ENCODE assay signal across 9 mouse cellular contexts in the genomic region with DNA sequence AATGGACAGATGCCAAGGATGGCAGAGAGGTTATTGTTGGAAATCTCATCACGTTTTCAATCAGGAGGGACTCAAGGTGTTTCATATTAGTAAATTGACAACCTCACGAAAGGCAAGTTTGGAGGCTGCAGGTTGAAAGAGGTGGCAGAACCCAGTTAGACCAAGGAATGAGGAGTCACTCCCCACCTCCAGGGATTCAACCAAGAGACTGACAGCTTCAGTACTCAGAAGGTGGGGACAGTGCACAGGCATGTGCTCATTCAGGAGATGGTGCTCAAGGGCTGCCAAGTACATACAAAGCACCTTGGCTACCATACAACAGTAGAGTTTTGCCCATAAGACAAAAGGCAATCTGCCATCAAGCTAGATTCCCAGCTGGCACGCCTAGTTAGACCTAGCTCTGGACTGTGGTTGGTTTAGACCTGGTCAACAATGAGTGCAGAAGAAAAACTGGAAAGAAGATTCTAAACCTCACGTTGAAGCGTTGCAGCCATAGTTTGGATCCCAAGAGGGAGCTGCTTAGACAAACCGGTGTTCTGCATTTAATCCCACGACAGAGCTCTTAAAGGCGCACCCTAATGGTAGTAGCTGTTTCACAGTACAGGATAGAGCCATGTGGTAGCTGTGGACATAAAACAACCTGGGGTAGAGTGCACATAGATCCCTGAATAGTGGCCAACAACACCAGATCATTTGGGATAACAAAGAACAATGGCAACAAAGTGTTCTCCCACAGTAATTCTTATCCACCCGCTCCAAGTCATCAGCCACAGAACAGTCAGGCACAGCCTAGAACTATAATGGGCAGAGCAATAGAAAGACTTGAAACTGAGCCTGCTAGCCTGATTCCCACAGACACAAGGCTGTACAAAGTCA. TPM values are rescaled to one million over a fixed set of nuclear protein-coding genes. Genes with fewer than 3 reads are reported as not detected.
DNase-seq lines count a peak whose midpoint lies in the region; ATAC-seq and TF ChIP-seq lines count a peak whose summit lies in the region.
"Had no signal": no experiment of that assay in that cellular context is flagged by ENCODE, and none has a peak within 500 bp of the region (broad histone marks: within the 10 kb centered on the region; RNA-seq: fewer than 3 reads in every experiment).

No protein-coding gene starts in this region.

- no peak overlapping the region for H3K27ac ChIP-seq in kidney, postnatal 0 days
- peak overlapping the region; percentile 90 for H3K27ac ChIP-seq in embryonic facial prominence, embryonic 14.5 days (replicated peaks; ENCODE audit: low read depth, low read length)
- peak overlapping the region; percentile 89 for H3K27ac ChIP-seq in midbrain, embryonic 15.5 days

- no peak overlapping the region for H3K9ac ChIP-seq in kidney, postnatal 0 days (ENCODE audit: low read depth, low read length)
- H3K9ac ChIP-seq in embryonic facial prominence, embryonic 14.5 days (ENCODE audit: low read depth, low read length): no peak overlapping the region
- no peak overlapping the region for H3K9ac ChIP-seq in midbrain, embryonic 15.5 days

- 0 out of 2 replicates have a peak, but pooled peaks cover 4% of the 10 kb centered on the region for H3K4me1 ChIP-seq in kidney, postnatal 0 days (replicated peaks; ENCODE audit: insufficient read depth, low read length)
- H3K4me1 ChIP-seq in embryonic facial prominence, embryonic 14.5 days (ENCODE audit: control insufficient read depth, insufficient read depth, low read length): no peaks in the 10 kb centered on the region
- H3K4me1 ChIP-seq in midbrain, embryonic 15.5 days: peaks cover 25% of the 10 kb centered on the region

- 0 out of 2 replicates have a peak, but pooled peaks cover 1% of the 10 kb centered on the region for H3K36me3 ChIP-seq in kidney, postnatal 0 days (ENCODE audit: insufficient read depth, low read length)
- H3K36me3 ChIP-seq in embryonic facial prominence, embryonic 14.5 days (ENCODE audit: control insufficient read depth, insufficient read depth, low read length): 0 out of 2 replicates have a peak, but pooled peaks cover 17% of the 10 kb centered on the region
- no peaks in the 10 kb centered on the region for H3K36me3 ChIP-seq in midbrain, embryonic 15.5 days (replicated peaks)

- TF ChIP-seq CTCF in kidney, postnatal 0 days (IDR thresholded peaks at IDR 0.05; ENCODE audit: low read depth): no peak

- 81% methylated on average over 9 of the region's 9 CpGs for WGBS in kidney, postnatal 0 days
- 75% methylated on average over 9 of the region's 9 CpGs for WGBS in embryonic facial prominence, embryonic 14.5 days
- WGBS in midbrain, embryonic 15.5 days: 77% methylated on average over 9 of the region's 9 CpGs

- no peak overlapping the region for H3K4me3 ChIP-seq in kidney, postnatal 0 days (replicated peaks; ENCODE audit: low read depth, low read length)
- H3K4me3 ChIP-seq in embryonic facial prominence, embryonic 14.5 days (ENCODE audit: low read depth, low read length): 0 out of 2 replicates have a peak overlapping the region, but pooled peaks have one; percentile 39
- peak overlapping the region; percentile 48 for H3K4me3 ChIP-seq in midbrain, embryonic 15.5 days

- peak; percentile 57 for DNase-seq in cerebellum, adult 9-11 months
- no peak for DNase-seq in kidney, postnatal 0 days (ENCODE audit: low spot score)
- DNase-seq in kidney, postnatal 14 days: no peak
- no peak for DNase-seq in embryonic facial prominence, embryonic 14.5 days (ENCODE audit: low spot score)
- DNase-seq in testis, postnatal 14 days (ENCODE audit: low spot score): no peak
- no peak for DNase-seq in spleen, adult 12 weeks (ENCODE audit: low spot score)
- DNase-seq: kidney, adult 2 months had no signal

- peak overlapping the region; percentile 59; the same call in 1 of the 2 replicates for H3K4me2 ChIP-seq in kidney, postnatal 0 days (ENCODE audit: low read length)
- H3K4me2 ChIP-seq in embryonic facial prominence, embryonic 14.5 days (ENCODE audit: low read depth, low read length): peak overlapping the region; percentile 60
- peak overlapping the region; percentile 52 for H3K4me2 ChIP-seq in midbrain, embryonic 15.5 days

- no peaks in the 10 kb centered on the region for H3K27me3 ChIP-seq in kidney, postnatal 0 days (ENCODE audit: insufficient read depth, low read length)
- no peaks in the 10 kb centered on the region for H3K27me3 ChIP-seq in embryonic facial prominence, embryonic 14.5 days (replicated peaks; ENCODE audit: control insufficient read depth, insufficient read depth, low read length)
- H3K27me3 ChIP-seq in midbrain, embryonic 15.5 days (replicated peaks): no peaks in the 10 kb centered on the region

- no peak for ATAC-seq in cerebellum, adult (ENCODE audit: insufficient number of reproducible peaks, low FRiP score, low TSS enrichment)
- no peak for ATAC-seq in kidney, postnatal 0 days (replicated peaks; ENCODE audit: low FRiP score, low read depth)
- ATAC-seq in embryonic facial prominence, embryonic 14.5 days (ENCODE audit: low read depth): no peak
- ATAC-seq in midbrain, embryonic 15.5 days (replicated peaks): no peak

- no peaks in the 10 kb centered on the region for H3K9me3 ChIP-seq in kidney, postnatal 0 days (replicated peaks; ENCODE audit: low read length)
- H3K9me3 ChIP-seq in embryonic facial prominence, embryonic 14.5 days (ENCODE audit: control insufficient read depth, low read length): no peaks in the 10 kb centered on the region
- H3K9me3 ChIP-seq in midbrain, embryonic 15.5 days: no peaks in the 10 kb centered on the region

RNA-seq across cellular contexts. Expression of gene Pecr, which starts 27.5 kb away (rescaled TPM):
- polyA plus RNA-seq in kidney, postnatal 0 days (2015; fragmentation: Nextera tagmentation; extraction: Ambion mirVana): 82.0 and 87.8 TPM in 2 replicates
- polyA plus RNA-seq in embryonic facial prominence, embryonic 14.5 days (2014; fragmentation: Nextera tagmentation; extraction: Ambion mirVana): 30.4 and 31.4 TPM in 2 replicates
- polyA plus RNA-seq in midbrain, embryonic 15.5 days (2015; fragmentation: Nextera tagmentation; extraction: Ambion mirVana): 5.7 and 5.8 TPM in 2 replicates

RNA-seq across cellular contexts. Expression of gene Tmem169, which starts 27.6 kb away (rescaled TPM):
- 4.1 and 4.8 TPM in 2 replicates for polyA plus RNA-seq in kidney, postnatal 0 days (2015; fragmentation: Nextera tagmentation; extraction: Ambion mirVana)
- 4.0 and 4.1 TPM in 2 replicates for polyA plus RNA-seq in embryonic facial prominence, embryonic 14.5 days (2014; fragmentation: Nextera tagmentation; extraction: Ambion mirVana)
- 37.8 and 41.1 TPM in 2 replicates for polyA plus RNA-seq in midbrain, embryonic 15.5 days (2015; fragmentation: Nextera tagmentation; extraction: Ambion mirVana)

RNA-seq across cellular contexts. Expression of gene Mreg, which starts 44.5 kb away (rescaled TPM):
- polyA plus RNA-seq in kidney, postnatal 0 days (2015; fragmentation: Nextera tagmentation; extraction: Ambion mirVana): 6.0 and 6.2 TPM in 2 replicates
- polyA plus RNA-seq in embryonic facial prominence, embryonic 14.5 days (2014; fragmentation: Nextera tagmentation; extraction: Ambion mirVana): 5.9 and 7.6 TPM in 2 replicates
- 1.7 and 2.2 TPM in 2 replicates for polyA plus RNA-seq in midbrain, embryonic 15.5 days (2015; fragmentation: Nextera tagmentation; extraction: Ambion mirVana)

RNA-seq across cellular contexts. Expression of gene Xrcc5, which starts 50.6 kb away (rescaled TPM):
- 48.9 and 53.2 TPM in 2 replicates for polyA plus RNA-seq in kidney, postnatal 0 days (2015; fragmentation: Nextera tagmentation; extraction: Ambion mirVana)
- polyA plus RNA-seq in embryonic facial prominence, embryonic 14.5 days (2014; fragmentation: Nextera tagmentation; extraction: Ambion mirVana): 31.2 and 39.6 TPM in 2 replicates
- polyA plus RNA-seq in midbrain, embryonic 15.5 days (2015; fragmentation: Nextera tagmentation; extraction: Ambion mirVana): 15.4 and 16.1 TPM in 2 replicates
